Mouse (Mus musculus): ENCODE measurements around the gene St3gal3.

GRCm38 (mm10) chr4:118031132-118031775, 103.5 kb downstream of the St3gal3 start:
- TF ChIP-seq TAL1 (conservative IDR thresholded peaks at IDR 0.05; ENCODE audit: low read depth, low read length) = no peak
- TF ChIP-seq POLR2AphosphoS5 (IDR thresholded peaks at IDR 0.05; ENCODE audit: insufficient replicate concordance, low read depth, low read length) = no peak
- TF ChIP-seq GATA1 (IDR thresholded peaks at IDR 0.05; ENCODE audit: borderline replicate concordance, low read length) = no peak

Data from G1E (cell line).